Mouse (Mus musculus): ENCODE results near the gene Pou4f2. TPM values are rescaled to one million over a fixed set of nuclear protein-coding genes. Genes with fewer than 3 reads are reported as not detected.

The Pou4f2 gene
- polyA plus RNA-seq (2012; ENCODE audit: insufficient read depth, insufficient read length, low replicate concordance, missing spikeins), result not detected in 2 replicates

DNA sequence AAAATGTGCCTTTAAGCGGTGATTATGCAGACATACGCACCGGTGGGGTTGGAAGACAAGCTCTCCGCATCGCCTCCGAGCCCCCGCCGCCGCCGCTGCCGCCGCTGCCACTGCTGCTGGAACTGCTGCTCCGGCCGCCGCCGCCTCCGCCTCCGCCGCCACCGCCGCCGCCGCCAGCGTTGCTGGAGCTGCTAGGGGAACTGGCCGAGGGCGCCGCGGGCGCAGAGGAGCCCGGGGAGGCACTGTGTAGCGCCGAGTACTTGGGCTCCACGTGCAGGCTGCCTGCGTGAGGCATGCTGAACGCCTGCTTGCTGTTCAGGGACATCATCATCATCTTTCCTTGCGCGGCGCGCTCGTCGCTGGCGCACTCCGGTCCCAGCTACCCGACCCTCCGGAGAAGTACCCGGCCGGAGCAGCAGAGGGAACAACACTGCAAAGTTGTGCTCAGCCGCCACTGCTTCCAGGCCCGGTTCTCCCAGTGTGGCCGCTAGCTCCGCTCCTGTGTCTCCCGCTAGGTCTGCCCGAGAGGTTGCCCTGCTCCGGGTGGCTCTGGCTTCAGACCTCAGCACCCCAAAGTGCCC is at the start of gene Pou4f2:
Pou4f2 (minus strand) TSS at position 575 of the 581 bp plus-strand sequence.
- WGBS, result under 1% methylated on average over 54 of the region's 54 CpGs
- H3K4me1 ChIP-seq (ENCODE audit: control insufficient read depth, insufficient read depth, low read length), result peaks cover 12% of the 10 kb centered on the region
- TF ChIP-seq CTCF (IDR thresholded peaks at IDR 0.05; ENCODE audit: insufficient read depth, low read depth, low read length), result no peak
- TF ChIP-seq POLR2A (IDR thresholded peaks at IDR 0.05; ENCODE audit: insufficient read depth, low read depth, low read length), result no peak
- peak within 1 kb of the TSS; percentile 33 for H3K4me3 ChIP-seq (ENCODE audit: insufficient read depth, low read depth, low read length)
- no peak within 1 kb of the TSS for H3K27ac ChIP-seq (ENCODE audit: insufficient read depth, low read depth, low read length)

DNA sequence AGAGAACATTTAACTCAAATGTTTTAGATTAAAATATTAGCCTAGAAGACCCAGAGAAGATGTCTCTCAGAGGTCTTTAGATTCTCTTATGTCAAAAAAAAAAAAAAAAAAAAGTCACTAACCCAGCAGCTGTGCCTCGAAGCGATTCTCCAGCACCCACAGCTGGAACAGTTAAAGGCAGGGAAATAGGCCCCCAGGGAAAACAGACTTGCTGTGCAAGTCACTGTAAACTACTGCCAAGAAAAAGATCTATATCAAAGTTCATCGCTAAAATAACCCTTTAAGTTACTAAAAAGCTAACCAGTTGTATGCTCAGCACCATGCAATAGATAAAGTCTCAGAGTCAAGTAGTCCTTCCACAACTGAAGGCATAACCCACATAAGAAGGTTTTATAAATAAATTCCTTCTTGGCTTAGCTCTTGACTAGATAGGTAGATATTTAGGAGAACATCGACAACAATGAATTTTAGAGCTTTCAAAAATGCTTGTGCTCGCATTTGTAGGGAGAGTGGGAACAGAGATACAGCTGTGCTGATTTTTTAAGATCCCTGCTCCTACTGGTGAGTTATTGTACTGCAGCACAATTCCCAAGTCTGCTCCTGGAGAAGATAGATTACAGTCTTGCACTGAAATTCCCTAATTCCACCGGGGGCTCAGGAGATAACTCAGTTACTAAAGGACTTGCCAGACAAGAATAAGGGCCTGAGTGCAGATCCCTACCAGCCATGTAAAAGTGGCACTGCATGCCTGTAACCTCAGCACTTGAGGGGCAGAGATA is 40.8 kb upstream of the Pou4f2 start:
- WGBS, result 50% methylated on average over 6 of the region's 6 CpGs
- no peak for TF ChIP-seq POLR2A (IDR thresholded peaks at IDR 0.05; ENCODE audit: insufficient read depth, low read depth, low read length)
- TF ChIP-seq CTCF (IDR thresholded peaks at IDR 0.05; ENCODE audit: insufficient read depth, low read depth, low read length), result no peak
- H3K4me1 ChIP-seq (ENCODE audit: control insufficient read depth, insufficient read depth, low read length), result no peaks in the 10 kb centered on the region
- no peak overlapping the region for H3K27ac ChIP-seq (ENCODE audit: insufficient read depth, low read depth, low read length)
- no peak overlapping the region for H3K4me3 ChIP-seq (ENCODE audit: insufficient read depth, low read depth, low read length)

DNA sequence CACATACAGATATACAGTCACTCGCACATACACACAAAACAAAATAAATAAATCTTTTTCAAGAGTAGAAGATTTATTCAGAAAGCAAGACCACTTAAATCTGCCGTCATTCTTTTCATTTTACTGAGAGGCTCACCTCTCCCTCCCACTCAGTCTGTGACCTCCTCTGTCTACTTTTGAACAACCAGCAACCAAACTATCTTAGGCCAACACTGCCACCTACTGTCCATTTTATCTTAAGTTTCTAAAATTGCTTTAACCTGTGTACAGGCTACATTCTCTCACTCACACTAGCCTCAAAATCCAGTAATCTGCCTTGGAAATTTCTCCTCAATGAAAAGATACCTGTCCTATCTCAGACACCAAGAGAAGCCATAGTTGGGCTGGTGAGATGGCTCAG is 31.4 kb upstream of the Pou4f2 start:
- 89% methylated on average over 2 of the region's 2 CpGs for WGBS
- no peak overlapping the region for H3K27ac ChIP-seq (ENCODE audit: insufficient read depth, low read depth, low read length)
- TF ChIP-seq CTCF (IDR thresholded peaks at IDR 0.05; ENCODE audit: insufficient read depth, low read depth, low read length) (no peak), POLR2A (IDR thresholded peaks at IDR 0.05; ENCODE audit: insufficient read depth, low read depth, low read length) (no peak)
- no peak overlapping the region for H3K4me3 ChIP-seq (ENCODE audit: insufficient read depth, low read depth, low read length)
- H3K4me1 ChIP-seq (ENCODE audit: control insufficient read depth, insufficient read depth, low read length), result no peaks in the 10 kb centered on the region

DNA sequence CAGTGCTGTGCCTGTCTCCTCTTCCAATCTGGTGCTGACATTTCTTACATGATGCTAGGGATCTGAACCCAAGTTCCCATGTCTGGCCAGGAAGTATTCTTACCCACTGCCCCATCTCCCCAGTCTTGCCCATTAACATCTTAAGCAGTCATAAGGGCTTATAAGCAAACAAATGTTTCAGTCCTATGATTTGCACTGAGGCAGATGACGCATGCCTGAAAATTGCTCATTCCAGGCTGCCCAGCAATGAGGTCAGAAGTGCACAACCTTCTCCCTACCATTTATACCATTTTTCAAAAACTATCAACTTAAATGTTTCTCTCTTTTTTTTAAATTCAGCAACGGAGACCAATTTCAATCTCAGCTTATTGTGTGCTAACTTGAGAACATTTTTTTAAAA is 27.5 kb upstream of the Pou4f2 start:
- Histone ChIP-seq H3K4me1 (ENCODE audit: control insufficient read depth, insufficient read depth, low read length) (no peaks in the 10 kb centered on the region), H3K27ac (ENCODE audit: insufficient read depth, low read depth, low read length) (no peak overlapping the region), H3K4me3 (ENCODE audit: insufficient read depth, low read depth, low read length) (no peak overlapping the region)
- no peak for TF ChIP-seq POLR2A (IDR thresholded peaks at IDR 0.05; ENCODE audit: insufficient read depth, low read depth, low read length)
- TF ChIP-seq CTCF (IDR thresholded peaks at IDR 0.05; ENCODE audit: insufficient read depth, low read depth, low read length), result no peak
- 90% methylated on average over 2 of the region's 2 CpGs for WGBS

DNA sequence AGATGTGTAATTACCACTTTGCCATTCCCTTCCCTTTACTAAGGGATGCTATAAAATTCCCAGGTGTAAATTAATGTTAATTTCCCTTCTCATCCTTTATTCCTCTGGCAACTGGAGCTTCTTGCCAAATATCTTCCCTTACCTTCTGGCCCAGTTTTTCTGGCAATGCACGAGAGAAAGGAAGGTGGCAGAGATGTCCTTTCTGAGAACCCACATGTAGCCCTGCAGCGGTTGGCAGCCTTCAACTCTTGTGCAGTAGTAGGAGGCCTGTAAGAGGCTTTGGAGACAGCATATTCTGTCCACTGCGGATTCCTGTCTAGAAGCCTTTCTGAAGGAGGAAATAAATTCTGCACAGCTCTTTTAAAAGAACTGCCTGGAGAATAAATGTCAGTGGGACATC is 20.0 kb upstream of the Pou4f2 start:
- no peak for TF ChIP-seq POLR2A (IDR thresholded peaks at IDR 0.05; ENCODE audit: insufficient read depth, low read depth, low read length)
- TF ChIP-seq CTCF (IDR thresholded peaks at IDR 0.05; ENCODE audit: insufficient read depth, low read depth, low read length), result no peak
- WGBS, result 74% methylated on average over 3 of the region's 3 CpGs

DNA sequence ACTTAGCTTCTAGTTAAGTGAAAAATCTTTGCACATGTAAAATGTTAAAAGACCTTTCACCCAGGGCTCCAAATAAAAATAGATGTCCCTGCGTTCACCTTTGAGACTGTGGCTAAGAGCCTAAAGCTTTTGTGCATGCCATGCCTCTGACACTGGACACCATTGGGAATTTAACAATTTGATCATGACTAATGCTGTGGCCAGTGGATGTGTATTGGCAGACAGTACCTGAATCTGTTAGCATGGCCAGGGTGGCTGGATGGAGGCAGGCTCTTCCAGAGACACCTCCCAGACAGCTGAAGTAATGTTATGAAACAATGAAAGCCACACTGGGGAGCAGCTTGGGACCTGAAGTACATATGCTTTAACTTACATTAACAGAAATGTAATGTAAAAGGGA is 6.3 kb upstream of the Pou4f2 start:
- Histone ChIP-seq H3K4me3 (ENCODE audit: insufficient read depth, low read depth, low read length) (no peak overlapping the region), H3K27ac (ENCODE audit: insufficient read depth, low read depth, low read length) (no peak overlapping the region), H3K4me1 (ENCODE audit: control insufficient read depth, insufficient read depth, low read length) (no peaks in the 10 kb centered on the region)
- WGBS, result 76% methylated on average over 1 of the region's 1 CpGs
- no peak for TF ChIP-seq CTCF (IDR thresholded peaks at IDR 0.05; ENCODE audit: insufficient read depth, low read depth, low read length)
- no peak for TF ChIP-seq POLR2A (IDR thresholded peaks at IDR 0.05; ENCODE audit: insufficient read depth, low read depth, low read length)

More for the DNA sequence above, 20.0 kb upstream of the Pou4f2 start:
- H3K4me1 ChIP-seq (ENCODE audit: control insufficient read depth, insufficient read depth, low read length), result no peaks in the 10 kb centered on the region
- no peak overlapping the region for H3K4me3 ChIP-seq (ENCODE audit: insufficient read depth, low read depth, low read length)
- no peak overlapping the region for H3K27ac ChIP-seq (ENCODE audit: insufficient read depth, low read depth, low read length)

DNA sequence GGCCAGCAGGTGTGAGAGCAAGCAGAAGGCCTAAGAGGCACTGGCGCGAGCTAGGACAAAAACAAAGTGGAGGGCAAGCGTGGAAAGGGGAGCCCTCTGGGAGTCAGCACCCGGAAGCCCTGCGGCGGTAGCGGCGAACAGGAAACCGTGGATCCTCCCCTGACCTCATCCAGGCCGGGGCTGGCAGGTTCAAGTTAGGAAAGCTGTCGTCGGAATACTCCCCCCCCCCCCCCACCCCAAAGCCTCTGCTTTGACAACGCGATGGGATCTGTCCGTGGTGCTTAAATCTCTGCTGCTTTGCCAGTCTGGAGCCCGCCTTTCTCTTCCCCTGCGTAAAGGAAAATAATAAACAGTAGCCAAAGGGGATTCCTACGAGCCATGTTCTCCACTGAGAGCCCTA is 1.7 kb upstream of the Pou4f2 start:
- 5% methylated on average over 18 of the region's 18 CpGs for WGBS
- no peak for TF ChIP-seq POLR2A (IDR thresholded peaks at IDR 0.05; ENCODE audit: insufficient read depth, low read depth, low read length)
- no peak for TF ChIP-seq CTCF (IDR thresholded peaks at IDR 0.05; ENCODE audit: insufficient read depth, low read depth, low read length)
- Histone ChIP-seq H3K4me3 (ENCODE audit: insufficient read depth, low read depth, low read length) (no peak overlapping the region), H3K27ac (ENCODE audit: insufficient read depth, low read depth, low read length) (no peak overlapping the region), H3K4me1 (ENCODE audit: control insufficient read depth, insufficient read depth, low read length) (peaks cover 12% of the 10 kb centered on the region)

DNA sequence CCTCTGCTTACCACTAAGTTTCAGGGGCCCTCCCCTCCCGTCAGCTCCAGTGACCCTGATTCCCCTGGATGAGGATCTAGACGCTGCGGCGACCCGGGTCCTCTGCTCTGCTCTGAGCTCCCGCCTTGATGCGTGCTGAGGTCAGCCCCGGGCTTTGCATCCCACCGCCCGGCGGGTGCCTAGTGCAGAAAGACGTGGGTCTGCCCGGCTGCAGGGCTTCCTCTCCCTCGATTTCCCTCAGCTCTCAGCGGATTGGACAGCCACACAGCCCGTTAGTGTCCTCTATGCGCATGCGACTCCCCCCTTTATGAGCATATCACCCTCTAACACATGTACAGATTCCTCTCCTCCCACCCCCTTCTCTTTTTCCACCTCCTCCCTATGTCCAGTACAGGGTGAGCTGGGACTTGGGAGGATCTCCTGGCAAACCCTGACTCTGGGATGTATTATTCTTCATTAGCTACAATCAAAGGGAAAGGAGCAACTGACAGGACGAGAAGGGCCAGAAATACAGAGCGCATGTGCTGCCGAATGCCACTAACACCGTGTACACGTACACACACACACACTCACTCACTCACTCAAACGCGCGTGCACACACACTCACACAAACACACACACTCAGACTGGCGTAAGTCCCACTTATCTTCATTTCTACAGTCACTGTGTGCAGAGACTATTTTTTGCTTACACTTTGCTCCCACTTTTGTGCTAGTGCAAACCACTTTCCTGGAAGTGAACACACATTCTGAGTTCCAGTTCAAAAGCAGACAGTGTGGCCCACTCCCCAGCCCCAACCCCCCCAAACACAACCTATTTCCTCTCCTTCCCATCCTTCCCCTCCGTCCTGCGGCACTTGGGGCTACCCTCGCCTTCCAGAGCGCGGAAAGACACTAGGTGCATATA is 948 bp upstream of the Pou4f2 start:
- Histone ChIP-seq H3K27ac (ENCODE audit: insufficient read depth, low read depth, low read length) (no peak overlapping the region), H3K4me1 (ENCODE audit: control insufficient read depth, insufficient read depth, low read length) (peaks cover 12% of the 10 kb centered on the region), H3K4me3 (ENCODE audit: insufficient read depth, low read depth, low read length) (no peak overlapping the region)
- WGBS, result 3% methylated on average over 32 of the region's 32 CpGs
- no peak for TF ChIP-seq CTCF (IDR thresholded peaks at IDR 0.05; ENCODE audit: insufficient read depth, low read depth, low read length)
- TF ChIP-seq POLR2A (IDR thresholded peaks at IDR 0.05; ENCODE audit: insufficient read depth, low read depth, low read length), result no peak
